Mouse (Mus musculus): Measurements from ENCODE around the gene Zfp26. TPM values are rescaled to one million over a fixed set of nuclear protein-coding genes. Genes with fewer than 3 reads are reported as not detected.
A peak's percentile ranks its signal among the peaks of the same experiment; 100 is the strongest.

Gene Zfp26
- polyA plus RNA-seq, 1 experiment from 2014 or later: 31.9 TPM

GRCm38 (mm10) chr9:20476632-20477031, 16.7 kb upstream of the Zfp26 start:
- DNase-seq (ENCODE audit: low spot score) (no peak), ATAC-seq (ENCODE audit: insufficient number of reproducible peaks, low FRiP score, low TSS enrichment, low read depth) (no peak)
- no peak overlapping the region for H3K4me3 ChIP-seq (ENCODE audit: low read depth, low read length)
- no peak overlapping the region for H3K4me2 ChIP-seq (ENCODE audit: low read depth, severe bottlenecking)
- no peaks in the 10 kb centered on the region for H3K4me1 ChIP-seq (ENCODE audit: control insufficient read depth, insufficient read depth, low read length)
- no peaks in the 10 kb centered on the region; the same call in 1 of the 2 replicates for H3K36me3 ChIP-seq (ENCODE audit: control insufficient read depth, insufficient read depth, low read length)
- H3K9me3 ChIP-seq (ENCODE audit: control insufficient read depth, low read length): no peaks in the 10 kb centered on the region
- no peak overlapping the region for H3K9ac ChIP-seq (ENCODE audit: low read length)
- H3K27me3 ChIP-seq (ENCODE audit: control insufficient read depth, insufficient read depth, low read length): no peaks in the 10 kb centered on the region
- H3K27ac ChIP-seq (replicated peaks; ENCODE audit: low read depth, low read length): no peak overlapping the region
- WGBS: 94% methylated on average over 1 of the region's 1 CpGs

- 59% methylated on average over 7 of the region's 7 CpGs for WGBS
- H3K27me3 ChIP-seq (ENCODE audit: control insufficient read depth, insufficient read depth, low read length): no peaks in the 10 kb centered on the region
- DNase-seq (ENCODE audit: low spot score): peak; percentile 73
- no peak overlapping the region for H3K27ac ChIP-seq (replicated peaks; ENCODE audit: low read depth, low read length)
- no peak overlapping the region for H3K4me3 ChIP-seq (ENCODE audit: low read depth, low read length)
- peaks cover 25% of the 10 kb centered on the region for H3K36me3 ChIP-seq (ENCODE audit: control insufficient read depth, insufficient read depth, low read length)
- no peak for ATAC-seq (ENCODE audit: insufficient number of reproducible peaks, low FRiP score, low TSS enrichment, low read depth)
- no peaks in the 10 kb centered on the region for H3K4me1 ChIP-seq (ENCODE audit: control insufficient read depth, insufficient read depth, low read length)
- peaks cover 6% of the 10 kb centered on the region; the same call in 1 of the 2 replicates for H3K9me3 ChIP-seq (ENCODE audit: control insufficient read depth, low read length)
- no peak overlapping the region for H3K4me2 ChIP-seq (ENCODE audit: low read depth, severe bottlenecking)
- no peak overlapping the region for H3K9ac ChIP-seq (ENCODE audit: low read length)
These were observed 6.9 kb upstream of the Zfp26 start for GRCm38 (mm10) chr9:20466761-20467442.

GRCm38 (mm10) chr9:20453647-20454046, 6.3 kb downstream of the Zfp26 start:
- Histone ChIP-seq H3K4me2 (ENCODE audit: low read depth, severe bottlenecking) (no peak overlapping the region), H3K27me3 (ENCODE audit: control insufficient read depth, insufficient read depth, low read length) (no peaks in the 10 kb centered on the region), H3K9me3 (ENCODE audit: control insufficient read depth, low read length) (no peaks in the 10 kb centered on the region), H3K4me3 (ENCODE audit: low read depth, low read length) (no peak overlapping the region), H3K4me1 (ENCODE audit: control insufficient read depth, insufficient read depth, low read length) (no peaks in the 10 kb centered on the region), H3K27ac (replicated peaks; ENCODE audit: low read depth, low read length) (no peak overlapping the region), H3K9ac (ENCODE audit: low read length) (no peak overlapping the region), H3K36me3 (ENCODE audit: control insufficient read depth, insufficient read depth, low read length) (peaks cover 12% of the 10 kb centered on the region)
- ATAC-seq (ENCODE audit: insufficient number of reproducible peaks, low FRiP score, low TSS enrichment, low read depth): no peak
- DNase-seq (ENCODE audit: low spot score): no peak
- whole genome bisulfite sequencing: 89% methylated on average over 4 of the region's 4 CpGs

GRCm38 (mm10) chr9:20451493-20451892, 8.5 kb downstream of the Zfp26 start:
- Histone ChIP-seq H3K27ac (replicated peaks; ENCODE audit: low read depth, low read length) (no peak overlapping the region), H3K4me1 (ENCODE audit: control insufficient read depth, insufficient read depth, low read length) (no peaks in the 10 kb centered on the region), H3K36me3 (ENCODE audit: control insufficient read depth, insufficient read depth, low read length) (peaks cover 10% of the 10 kb centered on the region), H3K9ac (ENCODE audit: low read length) (no peak overlapping the region), H3K27me3 (ENCODE audit: control insufficient read depth, insufficient read depth, low read length) (no peaks in the 10 kb centered on the region), H3K4me3 (ENCODE audit: low read depth, low read length) (no peak overlapping the region), H3K9me3 (ENCODE audit: control insufficient read depth, low read length) (no peaks in the 10 kb centered on the region), H3K4me2 (ENCODE audit: low read depth, severe bottlenecking) (no peak overlapping the region)
- no peak for DNase-seq (ENCODE audit: low spot score)
- 92% methylated on average over 1 of the region's 1 CpGs for WGBS
- no peak for ATAC-seq (ENCODE audit: insufficient number of reproducible peaks, low FRiP score, low TSS enrichment, low read depth)

GRCm38 (mm10) chr9:20443183-20443783, 16.7 kb downstream of the Zfp26 start:
- H3K4me1 ChIP-seq (ENCODE audit: control insufficient read depth, insufficient read depth, low read length): no peaks in the 10 kb centered on the region

GRCm38 (mm10) chr9:20430004-20430403, 30.0 kb downstream of the Zfp26 start:
- Histone ChIP-seq H3K4me1 (ENCODE audit: control insufficient read depth, insufficient read depth, low read length) (no peaks in the 10 kb centered on the region), H3K9ac (ENCODE audit: low read length) (no peak overlapping the region), H3K4me3 (ENCODE audit: low read depth, low read length) (no peak overlapping the region), H3K9me3 (ENCODE audit: control insufficient read depth, low read length) (no peaks in the 10 kb centered on the region; the same call in 1 of the 2 replicates), H3K27me3 (ENCODE audit: control insufficient read depth, insufficient read depth, low read length) (no peaks in the 10 kb centered on the region), H3K36me3 (ENCODE audit: control insufficient read depth, insufficient read depth, low read length) (no peaks in the 10 kb centered on the region), H3K27ac (replicated peaks; ENCODE audit: low read depth, low read length) (no peak overlapping the region), H3K4me2 (ENCODE audit: low read depth, severe bottlenecking) (no peak overlapping the region)
- DNase-seq (ENCODE audit: low spot score) (no peak), ATAC-seq (ENCODE audit: insufficient number of reproducible peaks, low FRiP score, low TSS enrichment, low read depth) (no peak)
- 89% methylated on average over 3 of the region's 3 CpGs for WGBS

More at GRCm38 (mm10) chr9:20443183-20443783, 16.7 kb downstream of the Zfp26 start:
- Histone ChIP-seq H3K27ac (replicated peaks; ENCODE audit: low read depth, low read length) (no peak overlapping the region), H3K36me3 (ENCODE audit: control insufficient read depth, insufficient read depth, low read length) (peaks cover 30% of the 10 kb centered on the region), H3K9ac (ENCODE audit: low read length) (no peak overlapping the region), H3K27me3 (ENCODE audit: control insufficient read depth, insufficient read depth, low read length) (no peaks in the 10 kb centered on the region), H3K9me3 (ENCODE audit: control insufficient read depth, low read length) (no peaks in the 10 kb centered on the region), H3K4me3 (ENCODE audit: low read depth, low read length) (no peak overlapping the region), H3K4me2 (ENCODE audit: low read depth, severe bottlenecking) (no peak overlapping the region)
- DNase-seq (ENCODE audit: low spot score) (no peak), ATAC-seq (ENCODE audit: insufficient number of reproducible peaks, low FRiP score, low TSS enrichment, low read depth) (no peak)
- 92% methylated on average over 4 of the region's 4 CpGs for WGBS

- no peaks in the 10 kb centered on the region for H3K9me3 ChIP-seq (ENCODE audit: control insufficient read depth, low read length)
- no peak overlapping the region for H3K4me3 ChIP-seq (ENCODE audit: low read depth, low read length)
- H3K4me2 ChIP-seq (ENCODE audit: low read depth, severe bottlenecking): no peak overlapping the region
- H3K27ac ChIP-seq (replicated peaks; ENCODE audit: low read depth, low read length): no peak overlapping the region
- no peaks in the 10 kb centered on the region for H3K36me3 ChIP-seq (ENCODE audit: control insufficient read depth, insufficient read depth, low read length)
- ATAC-seq (ENCODE audit: insufficient number of reproducible peaks, low FRiP score, low TSS enrichment, low read depth): no peak
- H3K9ac ChIP-seq (ENCODE audit: low read length): no peak overlapping the region
- 44% methylated on average over 1 of the region's 1 CpGs for WGBS
- no peaks in the 10 kb centered on the region for H3K27me3 ChIP-seq (ENCODE audit: control insufficient read depth, insufficient read depth, low read length)
- no peak for DNase-seq (ENCODE audit: low spot score)
- H3K4me1 ChIP-seq (ENCODE audit: control insufficient read depth, insufficient read depth, low read length): no peaks in the 10 kb centered on the region
These were observed 48.5 kb downstream of the Zfp26 start for GRCm38 (mm10) chr9:20411460-20411859.

- H3K4me1 ChIP-seq (ENCODE audit: control insufficient read depth, insufficient read depth, low read length): no peaks in the 10 kb centered on the region
- H3K4me2 ChIP-seq (ENCODE audit: low read depth, severe bottlenecking): no peak overlapping the region
- DNase-seq (ENCODE audit: low spot score) (no peak), ATAC-seq (ENCODE audit: insufficient number of reproducible peaks, low FRiP score, low TSS enrichment, low read depth) (no peak)
- H3K27ac ChIP-seq (replicated peaks; ENCODE audit: low read depth, low read length): no peak overlapping the region
- no peaks in the 10 kb centered on the region for H3K9me3 ChIP-seq (ENCODE audit: control insufficient read depth, low read length)
- H3K27me3 ChIP-seq (ENCODE audit: control insufficient read depth, insufficient read depth, low read length): no peaks in the 10 kb centered on the region
- no peaks in the 10 kb centered on the region for H3K36me3 ChIP-seq (ENCODE audit: control insufficient read depth, insufficient read depth, low read length)
- WGBS: 85% methylated on average over 2 of the region's 2 CpGs
- H3K4me3 ChIP-seq (ENCODE audit: low read depth, low read length): no peak overlapping the region
- no peak overlapping the region for H3K9ac ChIP-seq (ENCODE audit: low read length)
These were observed 50.6 kb downstream of the Zfp26 start for GRCm38 (mm10) chr9:20409319-20409718.

All from limb, embryonic 11.5 days (tissue).